Mouse (Mus musculus): ENCODE results near the gene Plekhn1. TPM values are rescaled to one million over a fixed set of nuclear protein-coding genes. Genes with fewer than 3 reads are reported as not detected.
A peak's percentile ranks its signal among the peaks of the same experiment; 100 is the strongest.

The Plekhn1 gene
- polyA plus RNA-seq, 1 experiment from 2014 or later = 21.1 TPM

- peaks cover 22% of the 10 kb centered on the region; the same call in 1 of the 2 replicates for H3K36me3 ChIP-seq
- ATAC-seq (ENCODE audit: borderline replicate concordance, extremely low read depth, low FRiP score, low TSS enrichment) = no peak
- H3K27me3 ChIP-seq = no peaks in the 10 kb centered on the region
- no peak overlapping the region for H3K4me3 ChIP-seq
- H3K9ac ChIP-seq = no peak overlapping the region
- H3K27ac ChIP-seq = peak overlapping the region; percentile 77
- WGBS = 59% methylated on average over 5 of the region's 5 CpGs
- no peaks in the 10 kb centered on the region for H3K9me3 ChIP-seq
- peaks cover 64% of the 10 kb centered on the region for H3K4me1 ChIP-seq
- peak overlapping the region; percentile 25 for H3K4me2 ChIP-seq
These were observed 40.8 kb downstream of the Plekhn1 start for GRCm38 (mm10) chr4:156193906-156194305.

GRCm38 (mm10) chr4:156193200-156193590 is 41.5 kb downstream of the Plekhn1 start:
- no peak for ATAC-seq (ENCODE audit: borderline replicate concordance, extremely low read depth, low FRiP score, low TSS enrichment)

GRCm38 (mm10) chr4:156192421-156193199 is 42.0 kb downstream of the Plekhn1 start:
- Histone ChIP-seq H3K4me1 (peaks cover 64% of the 10 kb centered on the region), H3K4me2 (peak overlapping the region; percentile 34), H3K4me3 (no peak overlapping the region; the same call in 1 of the 2 replicates), H3K36me3 (peaks cover 22% of the 10 kb centered on the region; the same call in 1 of the 2 replicates), H3K9ac (no peak overlapping the region), H3K27ac (peak overlapping the region; percentile 94), H3K9me3 (no peaks in the 10 kb centered on the region), H3K27me3 (no peaks in the 10 kb centered on the region)
- 36% methylated on average over 8 of the region's 8 CpGs for WGBS
- ATAC-seq (ENCODE audit: borderline replicate concordance, extremely low read depth, low FRiP score, low TSS enrichment) = peak; percentile 19; the same call in 1 of the 2 replicates

More at GRCm38 (mm10) chr4:156193200-156193590, 41.5 kb downstream of the Plekhn1 start:
- Histone ChIP-seq H3K27me3 (no peaks in the 10 kb centered on the region), H3K9ac (no peak overlapping the region; the same call in 1 of the 2 replicates), H3K4me1 (peaks cover 64% of the 10 kb centered on the region), H3K27ac (peak overlapping the region; percentile 94), H3K4me2 (peak overlapping the region; percentile 34), H3K4me3 (no peak overlapping the region), H3K36me3 (peaks cover 22% of the 10 kb centered on the region; the same call in 1 of the 2 replicates), H3K9me3 (no peaks in the 10 kb centered on the region)
- 21% methylated on average over 2 of the region's 2 CpGs for WGBS

- no peak overlapping the region for H3K4me2 ChIP-seq
- H3K4me1 ChIP-seq = peaks cover 54% of the 10 kb centered on the region
- no peak overlapping the region for H3K4me3 ChIP-seq
- H3K27me3 ChIP-seq = no peaks in the 10 kb centered on the region
- ATAC-seq (ENCODE audit: borderline replicate concordance, extremely low read depth, low FRiP score, low TSS enrichment) = no peak
- WGBS = 31% methylated on average over 6 of the region's 6 CpGs
- no peaks in the 10 kb centered on the region for H3K9me3 ChIP-seq
- H3K27ac ChIP-seq = peak overlapping the region; percentile 45
- 0 out of 2 replicates have a peak overlapping the region, but pooled peaks have one; percentile 5 for H3K9ac ChIP-seq
- peaks cover 30% of the 10 kb centered on the region; the same call in 1 of the 2 replicates for H3K36me3 ChIP-seq
These were observed 45.8 kb downstream of the Plekhn1 start for GRCm38 (mm10) chr4:156188811-156189323.

GRCm38 (mm10) chr4:156188162-156188810 is 46.4 kb downstream of the Plekhn1 start:
- no peaks in the 10 kb centered on the region for H3K9me3 ChIP-seq
- H3K27ac ChIP-seq = 0 out of 2 replicates have a peak overlapping the region, but pooled peaks have one; percentile 45
- no peak for ATAC-seq (ENCODE audit: borderline replicate concordance, extremely low read depth, low FRiP score, low TSS enrichment)
- peaks cover 27% of the 10 kb centered on the region; the same call in 1 of the 2 replicates for H3K36me3 ChIP-seq
- 0 out of 2 replicates have a peak overlapping the region, but pooled peaks have one; percentile 5 for H3K9ac ChIP-seq
- peaks cover 49% of the 10 kb centered on the region for H3K4me1 ChIP-seq
- WGBS = 67% methylated on average over 5 of the region's 5 CpGs
- H3K4me2 ChIP-seq = no peak overlapping the region
- H3K27me3 ChIP-seq = no peaks in the 10 kb centered on the region
- no peak overlapping the region for H3K4me3 ChIP-seq

GRCm38 (mm10) chr4:156185950-156186850 is 48.5 kb downstream of the Plekhn1 start:
- H3K9me3 ChIP-seq = no peaks in the 10 kb centered on the region
- peaks cover 33% of the 10 kb centered on the region for H3K4me1 ChIP-seq
- H3K27me3 ChIP-seq = no peaks in the 10 kb centered on the region
- WGBS = 25% methylated on average over 31 of the region's 31 CpGs
- H3K9ac ChIP-seq = 0 out of 2 replicates have a peak overlapping the region, but pooled peaks have one; percentile 3
- peak overlapping the region; percentile 36 for H3K4me2 ChIP-seq
- H3K36me3 ChIP-seq = peaks cover 31% of the 10 kb centered on the region; the same call in 1 of the 2 replicates
- peak overlapping the region; percentile 23 for H3K4me3 ChIP-seq
- ATAC-seq (ENCODE audit: borderline replicate concordance, extremely low read depth, low FRiP score, low TSS enrichment) = peak; percentile 20; the same call in 1 of the 2 replicates
- H3K27ac ChIP-seq = no peak overlapping the region

- Histone ChIP-seq H3K9ac (0 out of 2 replicates have a peak overlapping the region, but pooled peaks have one; percentile 3), H3K4me2 (0 out of 2 replicates have a peak overlapping the region, but pooled peaks have one; percentile 36), H3K4me1 (peaks cover 33% of the 10 kb centered on the region), H3K27me3 (no peaks in the 10 kb centered on the region), H3K27ac (no peak overlapping the region), H3K9me3 (no peaks in the 10 kb centered on the region), H3K4me3 (peak overlapping the region; percentile 23), H3K36me3 (peaks cover 24% of the 10 kb centered on the region; the same call in 1 of the 2 replicates)
- WGBS = 83% methylated on average over 13 of the region's 13 CpGs
- ATAC-seq (ENCODE audit: borderline replicate concordance, extremely low read depth, low FRiP score, low TSS enrichment) = no peak
These were observed 49.2 kb downstream of the Plekhn1 start for GRCm38 (mm10) chr4:156185456-156185949.

GRCm38 (mm10) chr4:156184291-156184954 is 50.2 kb downstream of the Plekhn1 start:
- H3K4me2 ChIP-seq = no peak overlapping the region
- peaks cover 24% of the 10 kb centered on the region for H3K4me1 ChIP-seq
- H3K36me3 ChIP-seq = peaks cover 17% of the 10 kb centered on the region; the same call in 1 of the 2 replicates
- ATAC-seq (ENCODE audit: borderline replicate concordance, extremely low read depth, low FRiP score, low TSS enrichment) = no peak
- WGBS = 72% methylated on average over 7 of the region's 7 CpGs
- H3K9me3 ChIP-seq = no peaks in the 10 kb centered on the region
- H3K9ac ChIP-seq = no peak overlapping the region
- no peak overlapping the region for H3K27ac ChIP-seq
- no peaks in the 10 kb centered on the region for H3K27me3 ChIP-seq
- H3K4me3 ChIP-seq = no peak overlapping the region

- Histone ChIP-seq H3K4me3 (no peak overlapping the region), H3K4me2 (no peak overlapping the region), H3K27ac (no peak overlapping the region), H3K4me1 (peaks cover 18% of the 10 kb centered on the region), H3K27me3 (no peaks in the 10 kb centered on the region), H3K36me3 (peaks cover 23% of the 10 kb centered on the region), H3K9me3 (no peaks in the 10 kb centered on the region), H3K9ac (no peak overlapping the region)
- no peak for ATAC-seq (ENCODE audit: borderline replicate concordance, extremely low read depth, low FRiP score, low TSS enrichment)
- WGBS = 74% methylated on average over 5 of the region's 5 CpGs
These were observed 50.9 kb downstream of the Plekhn1 start for GRCm38 (mm10) chr4:156183747-156184146.

GRCm38 (mm10) chr4:156177630-156178029 is 57.0 kb downstream of the Plekhn1 start:
- no peaks in the 10 kb centered on the region for H3K27me3 ChIP-seq
- ATAC-seq (ENCODE audit: borderline replicate concordance, extremely low read depth, low FRiP score, low TSS enrichment) = no peak
- H3K9me3 ChIP-seq = no peaks in the 10 kb centered on the region
- 87% methylated on average over 9 of the region's 9 CpGs for WGBS
- H3K9ac ChIP-seq = no peak overlapping the region
- no peak overlapping the region for H3K4me2 ChIP-seq
- H3K4me1 ChIP-seq = no peaks in the 10 kb centered on the region
- H3K36me3 ChIP-seq = peaks cover 66% of the 10 kb centered on the region
- no peak overlapping the region for H3K4me3 ChIP-seq
- H3K27ac ChIP-seq = no peak overlapping the region

Data from lung, embryonic 15.5 days (tissue).